Mouse (Mus musculus) liver (tissue): ENCODE measurements around the gene Nmrk2.

Source experiments
- DNase-seq: peaks from one replicate; pipeline ENCODE4 v3.0.0-alpha.2; 2020; ENCODE audit warnings: mixed read lengths

Nmrk2 gene

DNA sequence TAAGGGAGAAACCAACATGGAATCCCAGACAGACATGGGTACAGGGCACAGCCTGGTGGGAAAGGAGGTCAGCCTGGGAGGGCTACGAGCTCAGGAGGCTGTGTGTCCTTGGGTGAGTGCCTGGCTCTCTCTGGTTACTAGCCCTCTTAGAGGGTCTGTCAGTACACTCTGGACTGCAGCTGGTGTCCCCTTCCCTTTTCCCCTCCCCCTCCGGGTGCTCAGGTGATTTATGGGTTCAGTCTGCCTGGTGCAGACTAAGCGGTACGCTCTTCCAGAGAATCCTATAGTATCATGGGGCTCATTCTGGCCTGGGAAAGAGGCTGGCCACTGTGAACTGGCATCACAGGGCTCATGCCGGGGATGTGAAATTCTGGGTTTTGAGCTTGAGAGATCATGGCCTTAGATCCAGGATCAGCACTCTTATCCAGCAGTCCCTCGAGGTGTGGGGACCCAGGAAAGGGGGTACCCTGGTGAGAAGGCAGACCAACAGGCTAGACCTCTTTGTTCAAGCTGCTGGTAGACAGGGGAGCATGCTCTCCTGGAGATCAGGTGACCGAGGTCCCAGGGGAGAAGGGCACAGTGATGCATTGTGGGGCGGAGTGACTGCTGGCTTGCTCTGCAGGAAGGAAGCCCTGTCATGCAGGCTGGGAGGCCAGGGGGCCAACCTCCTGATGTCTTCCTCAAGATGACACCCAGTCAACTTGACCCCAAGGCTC is 40.1 kb downstream of the Nmrk2 start:
- DNase-seq: no peak

GRCm38 (mm10) chr10:81154736-81155135 is 47.1 kb downstream of the Nmrk2 start:
- DNase-seq: no peak

DNA sequence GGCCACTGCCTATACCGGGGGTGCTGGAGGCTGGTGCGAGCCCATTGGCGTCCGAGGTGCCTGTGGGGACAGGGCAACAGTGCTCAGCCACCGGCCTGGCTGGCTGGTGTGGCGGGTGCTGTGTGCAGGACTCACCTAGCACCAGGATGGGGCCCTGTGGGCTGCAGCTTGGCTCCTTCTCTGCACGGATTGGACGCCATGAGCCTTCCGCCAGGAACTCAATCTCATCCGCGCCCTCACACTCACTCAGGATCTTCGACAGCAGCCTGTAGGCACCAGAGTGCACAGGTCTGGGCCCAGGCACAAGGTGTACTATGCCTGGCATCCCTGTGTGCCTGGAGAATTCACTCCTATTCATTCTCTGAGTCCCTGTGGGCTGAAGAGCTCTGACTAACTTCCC is 47.5 kb downstream of the Nmrk2 start:
- DNase-seq: no peak

DNA sequence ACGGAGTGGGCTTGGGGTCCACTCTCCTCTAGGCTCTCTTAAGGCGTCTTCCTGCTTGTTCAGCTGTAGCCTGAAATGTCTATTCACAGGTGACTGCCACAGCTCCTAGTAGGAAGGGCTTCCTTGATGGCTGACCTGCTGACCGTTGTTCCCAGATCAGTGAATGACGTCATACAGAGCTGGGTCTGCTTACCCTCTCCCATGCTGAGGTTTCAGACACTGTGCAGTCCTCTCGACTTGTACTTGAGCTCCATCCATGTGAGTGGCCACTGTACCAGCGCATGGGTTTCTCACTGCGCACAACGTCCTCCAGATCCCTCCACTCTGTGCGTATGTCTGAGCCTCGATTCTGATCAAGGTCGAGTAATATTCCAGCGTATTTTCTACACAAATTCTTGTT is 49.2 kb downstream of the Nmrk2 start:
- no peak for DNase-seq

- DNase-seq: no peak
Measured at GRCm38 (mm10) chr10:81151261-81151660, 50.6 kb downstream of the Nmrk2 start.
